Mouse (Mus musculus) R1 (cell line): ENCODE measurements at regions not wholly inside any gene's neighbourhood (a gene's known extent, or its start where the extent isn't known, plus 50 kb on each side); places are given as distances from the start of the nearest gene placed in this dataset.
A peak's percentile ranks its signal among the peaks of the same experiment; 100 is the strongest.

Experiments
- DNase-seq: peaks from one replicate; pipeline ENCODE4 v3.0.0-alpha.2; 2018; ENCODE audit warnings: low read depth, low spot score

GRCm38 (mm10) chr9:92097806-92098205 is 94.9 kb upstream of the Plscr5 start:
- DNase-seq, result peak; percentile 22

DNA sequence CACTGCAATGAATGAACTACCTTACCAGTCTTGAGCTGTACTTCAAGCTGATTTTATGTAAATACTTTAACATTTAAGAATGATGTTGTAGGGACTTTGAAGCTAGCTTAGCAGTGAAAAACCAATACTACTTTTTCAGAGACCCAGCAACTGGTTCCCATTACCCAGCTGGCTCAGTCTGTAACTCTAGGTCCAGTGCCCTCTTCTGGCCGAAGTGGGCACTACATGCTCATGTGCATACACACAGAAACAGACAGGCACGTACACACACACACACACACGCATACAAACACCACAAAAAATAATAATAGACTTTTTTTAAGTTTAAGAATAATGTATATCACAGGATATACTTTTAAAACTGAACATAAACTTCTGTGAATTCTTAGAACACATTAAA is 63.2 kb upstream of the Plscr5 start:
- peak; percentile 73 for DNase-seq

- no peak for DNase-seq
Observed at GRCm38 (mm10) chr9:92130445-92130844, 62.3 kb upstream of the Plscr5 start.

DNA sequence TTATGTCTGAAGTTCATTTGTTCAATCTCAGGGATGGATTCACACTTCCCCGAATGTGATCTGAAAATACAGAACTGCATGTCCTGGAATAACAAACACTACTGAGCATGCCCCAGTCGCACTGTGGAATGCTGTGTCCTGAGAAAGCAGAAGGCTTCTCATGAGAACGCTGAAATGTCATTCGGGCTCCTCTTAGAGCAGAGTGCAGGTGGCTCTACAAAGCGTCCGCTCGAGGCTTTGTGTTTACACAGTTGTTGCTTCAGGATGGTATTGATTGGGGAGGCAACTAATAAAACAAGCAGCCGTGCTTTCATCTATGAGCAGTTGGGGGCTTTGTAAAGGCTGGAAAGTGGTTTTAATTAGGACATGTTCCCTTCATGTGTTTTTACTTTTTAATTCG is 60.3 kb upstream of the Plscr5 start:
- no peak for DNase-seq

DNA sequence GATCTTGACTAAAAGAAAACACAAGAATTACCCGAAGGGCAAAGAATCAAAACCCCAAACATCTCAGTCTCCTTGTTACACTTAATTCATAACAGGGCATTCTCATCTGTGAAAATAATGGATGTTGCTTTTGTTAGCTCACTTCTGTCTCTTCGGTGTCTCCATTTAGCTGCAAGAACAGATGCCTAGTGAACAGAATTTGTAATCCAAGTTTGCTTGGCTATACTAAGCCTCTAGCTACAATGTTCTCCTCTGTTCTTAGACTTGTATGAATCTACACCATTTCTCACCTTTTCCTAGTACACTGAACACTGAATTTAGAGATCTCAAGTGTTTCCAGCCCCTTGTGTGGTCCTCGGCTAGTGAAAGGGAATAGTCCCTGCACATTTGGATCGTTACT is 50.8 kb upstream of the Plscr5 start:
- no peak for DNase-seq
